Mouse (Mus musculus) ES-Bruce4 (cell line): ENCODE results near the gene Fyn. TPM values are rescaled to one million over a fixed set of nuclear protein-coding genes. Genes with fewer than 3 reads are reported as not detected.

ENCODE experiments used
- H3K27ac ChIP-seq: 2 replicates; pipeline ENCODE4 v1.5.1; 2012; ENCODE audit warnings: low read length, inconsistent platforms; ENCODE audit not compliant: insufficient read depth
- H3K27me3 ChIP-seq: 2 replicates; pipeline ENCODE4 v1.6.1; 2012; ENCODE audit warnings: mild to moderate bottlenecking, low read length, inconsistent platforms; ENCODE audit not compliant: control insufficient read depth, poor library complexity, insufficient read depth, severe bottlenecking
- H3K36me3 ChIP-seq: 2 replicates; pipeline ENCODE4 v1.6.1; 2012; ENCODE audit warnings: inconsistent platforms, mild to moderate bottlenecking, low read length, moderate library complexity; ENCODE audit not compliant: control insufficient read depth, poor library complexity, insufficient read depth, severe bottlenecking
- H3K4me1 ChIP-seq: one replicate; pipeline ENCODE4 v1.8.1; 2011; ENCODE audit warnings: low read length; ENCODE audit not compliant: control insufficient read depth, insufficient read depth
- H3K4me3 ChIP-seq: 2 replicates; pipeline ENCODE4 v1.5.1; 2011; ENCODE audit warnings: low read depth, mild to moderate bottlenecking, low read length
- H3K9ac ChIP-seq: 2 replicates; pipeline ENCODE4 v1.6.1; 2012; ENCODE audit warnings: low read depth, mild to moderate bottlenecking, inconsistent platforms; ENCODE audit not compliant: poor library complexity, severe bottlenecking
- H3K9me3 ChIP-seq: replicated peaks from 2 replicates; pipeline ENCODE4 v1.6.1; 2012; ENCODE audit warnings: mild to moderate bottlenecking, low read length, inconsistent platforms; ENCODE audit not compliant: control insufficient read depth, poor library complexity, insufficient read depth, severe bottlenecking
- CTCF ChIP-seq: IDR thresholded peaks from one replicate; pipeline ENCODE4 v1.8.1; 2011; ENCODE audit warnings: low read depth, low read length
- EP300 ChIP-seq: IDR thresholded peaks from 2 replicates; pipeline ENCODE4 v1.6.1; 2011; ENCODE audit warnings: low read depth, low read length; ENCODE audit not compliant: insufficient read depth
- POLR2A ChIP-seq: IDR thresholded peaks from one replicate; pipeline ENCODE4 v1.8.1; 2011; ENCODE audit warnings: low read length; ENCODE audit not compliant: insufficient read depth
- polyA plus RNA-seq: library from polyadenylated mRNA; stranded (reverse); fragments of >200 nt; gene quantifications from 2 replicates; pipeline ENCODE4 v1.2.4, GENCODE M21; 2011; ENCODE audit warnings: low read depth; ENCODE audit not compliant: missing spikeins, insufficient read depth, insufficient read length

Gene Fyn
- polyA plus RNA-seq, 1 experiment = 19.1 TPM

DNA sequence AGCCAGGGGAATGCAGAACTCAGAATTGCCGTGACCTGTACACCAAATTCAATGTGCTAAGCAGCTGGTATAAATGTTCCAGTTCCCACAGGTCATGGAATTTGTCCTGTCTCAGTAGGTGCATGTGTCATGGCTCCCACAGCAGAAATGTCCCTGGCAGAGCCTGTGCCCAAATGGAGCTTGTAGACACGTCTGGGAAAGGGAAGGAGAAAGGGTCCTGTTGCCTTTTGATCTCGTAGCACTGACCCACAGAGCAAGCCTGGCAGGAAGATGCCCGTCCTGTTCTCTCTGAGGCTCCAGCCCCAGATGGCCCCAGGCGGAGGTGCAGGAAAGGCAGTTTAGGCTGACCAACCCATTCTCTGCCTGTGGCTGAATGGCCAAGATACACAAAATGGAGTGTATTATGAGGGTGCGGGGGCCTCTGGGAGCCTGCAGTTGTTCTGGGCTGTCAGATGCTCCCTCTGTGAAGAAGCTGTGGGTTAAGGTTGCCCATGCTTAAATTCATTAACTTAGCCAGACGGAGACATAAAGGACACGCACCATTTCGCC lies 183.1 kb downstream of the Fyn start:
- H3K9me3 ChIP-seq = no peaks in the 10 kb centered on the region
- no peaks in the 10 kb centered on the region for H3K36me3 ChIP-seq
- H3K27me3 ChIP-seq = no peaks in the 10 kb centered on the region
- H3K4me3 ChIP-seq = no peak overlapping the region
- H3K9ac ChIP-seq = no peak overlapping the region
- no peak for TF ChIP-seq EP300
- H3K27ac ChIP-seq = no peak overlapping the region
- peaks cover 5% of the 10 kb centered on the region for H3K4me1 ChIP-seq

- H3K9ac ChIP-seq = no peak overlapping the region
- no peak overlapping the region for H3K4me3 ChIP-seq
Measured at GRCm38 (mm10) chr10:39552351-39552814, 183.7 kb downstream of the Fyn start.

DNA sequence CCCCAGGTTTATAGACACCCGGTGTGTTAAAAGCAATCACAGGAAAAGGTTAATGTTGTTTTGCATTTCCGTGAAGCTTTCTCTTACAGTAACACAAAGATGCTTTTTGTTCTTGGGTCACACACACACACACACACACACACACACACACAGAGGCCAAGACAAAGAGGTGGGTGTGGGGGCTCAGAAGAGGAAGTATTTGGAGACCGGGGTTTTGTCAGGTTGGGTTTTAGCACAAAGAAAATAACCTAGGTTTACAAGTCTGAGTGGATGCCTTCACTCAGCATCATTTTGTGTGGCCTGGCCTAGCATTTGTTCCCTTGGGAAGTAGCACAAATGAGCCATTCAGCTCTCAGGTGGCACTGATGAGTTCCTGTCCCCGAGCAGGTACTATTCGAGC lies 184.2 kb downstream of the Fyn start:
- TF ChIP-seq EP300 (no peak), POLR2A (no peak), CTCF (no peak)
- no peak overlapping the region for H3K9ac ChIP-seq
- H3K36me3 ChIP-seq = no peaks in the 10 kb centered on the region
- H3K27ac ChIP-seq = no peak overlapping the region
- H3K4me3 ChIP-seq = no peak overlapping the region
- H3K4me1 ChIP-seq = peaks cover 5% of the 10 kb centered on the region
- no peaks in the 10 kb centered on the region for H3K9me3 ChIP-seq
- no peaks in the 10 kb centered on the region for H3K27me3 ChIP-seq

More at GRCm38 (mm10) chr10:39552351-39552814, 183.7 kb downstream of the Fyn start:
- peaks cover 5% of the 10 kb centered on the region for H3K4me1 ChIP-seq
- TF ChIP-seq POLR2A = no peak
- no peak for TF ChIP-seq CTCF
- no peak for TF ChIP-seq EP300
- H3K27ac ChIP-seq = no peak overlapping the region
- no peaks in the 10 kb centered on the region for H3K36me3 ChIP-seq
- no peaks in the 10 kb centered on the region for H3K27me3 ChIP-seq
- H3K9me3 ChIP-seq = no peaks in the 10 kb centered on the region

DNA sequence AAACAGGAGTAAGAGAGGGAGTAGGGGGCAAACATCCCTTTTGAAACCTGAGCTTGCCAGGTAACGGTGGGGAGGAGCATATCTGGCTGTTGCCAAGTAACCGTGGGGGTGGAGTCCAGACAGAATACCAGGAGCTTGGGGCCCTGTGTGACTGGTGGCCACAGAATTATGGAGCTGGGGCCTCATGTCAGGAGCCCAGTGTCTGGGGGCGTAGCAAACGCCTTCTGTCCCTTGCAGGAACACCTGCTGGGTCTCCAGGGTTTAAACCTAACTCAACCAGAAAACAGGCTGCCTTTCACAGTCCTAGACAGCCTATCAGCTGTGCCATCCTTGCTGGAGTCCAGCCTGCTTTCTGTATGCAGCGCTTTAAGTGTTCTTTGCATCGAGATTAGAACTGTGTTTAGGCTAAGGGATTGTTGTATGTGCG lies 186.6 kb downstream of the Fyn start:
- Histone ChIP-seq H3K27ac (no peak overlapping the region), H3K9me3 (no peaks in the 10 kb centered on the region), H3K4me3 (no peak overlapping the region), H3K4me1 (peaks cover 5% of the 10 kb centered on the region), H3K27me3 (no peaks in the 10 kb centered on the region), H3K36me3 (no peaks in the 10 kb centered on the region), H3K9ac (no peak overlapping the region)
- TF ChIP-seq EP300 = no peak
- no peak for TF ChIP-seq POLR2A
- no peak for TF ChIP-seq CTCF

DNA sequence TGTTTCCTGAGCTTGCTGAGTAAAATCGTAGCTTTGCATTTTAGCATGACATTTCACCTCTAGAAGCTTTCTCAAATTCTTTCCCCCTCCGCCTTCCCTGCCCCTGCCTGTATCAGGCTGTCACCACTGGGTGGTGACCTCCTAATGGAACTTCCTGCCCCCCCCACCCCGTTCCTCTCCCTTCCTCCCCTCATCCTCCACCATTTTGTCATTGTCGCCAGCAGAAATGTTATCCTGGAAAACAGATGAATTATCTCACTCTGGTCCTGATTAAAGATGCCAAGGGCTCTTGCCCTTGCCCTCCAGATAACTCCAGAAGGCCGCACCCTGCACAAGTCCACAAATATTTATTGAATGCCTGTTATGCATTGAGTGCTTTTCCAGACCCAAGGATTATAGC lies 187.1 kb downstream of the Fyn start:
- Histone ChIP-seq H3K4me3 (no peak overlapping the region), H3K4me1 (peaks cover 4% of the 10 kb centered on the region), H3K27ac (no peak overlapping the region), H3K9me3 (no peaks in the 10 kb centered on the region), H3K36me3 (no peaks in the 10 kb centered on the region), H3K9ac (no peak overlapping the region), H3K27me3 (no peaks in the 10 kb centered on the region)
- TF ChIP-seq POLR2A = no peak
- no peak for TF ChIP-seq EP300
- no peak for TF ChIP-seq CTCF

DNA sequence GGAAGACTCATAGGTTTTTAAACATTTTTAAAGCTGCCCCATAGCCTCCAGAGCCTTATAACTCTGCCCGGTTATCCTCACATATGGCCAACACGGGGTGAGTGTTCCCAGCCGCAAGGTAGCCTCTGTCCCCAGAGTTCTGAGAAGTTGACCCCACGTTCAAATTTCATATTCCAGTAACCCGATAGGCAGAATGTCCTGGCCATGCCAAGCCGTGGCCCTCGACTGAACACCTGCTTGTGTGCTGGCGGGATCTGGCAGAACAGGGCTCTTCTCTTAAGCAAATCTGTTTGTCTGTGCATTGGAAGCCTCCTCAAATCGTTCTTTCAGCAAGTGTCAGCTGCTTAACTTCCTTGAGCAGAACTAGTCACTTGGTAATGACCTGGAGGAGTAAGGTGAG lies 188.7 kb downstream of the Fyn start:
- Histone ChIP-seq H3K27ac (no peak overlapping the region), H3K4me1 (peaks cover 2% of the 10 kb centered on the region), H3K9me3 (no peaks in the 10 kb centered on the region), H3K4me3 (no peak overlapping the region), H3K36me3 (no peaks in the 10 kb centered on the region), H3K9ac (no peak overlapping the region), H3K27me3 (no peaks in the 10 kb centered on the region)
- no peak for TF ChIP-seq POLR2A
- no peak for TF ChIP-seq EP300
- no peak for TF ChIP-seq CTCF
